Mouse (Mus musculus) embryonic facial prominence, embryonic 15.5 days (tissue): ENCODE measurements around the gene Cldnd2. TPM values are rescaled to one million over a fixed set of nuclear protein-coding genes. Genes with fewer than 3 reads are reported as not detected.

Experiments used
- ATAC-seq: fragments of 200-750 bp; cut with Nextera tagmentation; 2 replicates; pipeline ENCODE4 v1.8.0; 2017; ENCODE audit warnings: low read depth, moderate TSS enrichment; ENCODE audit not compliant: insufficient number of reproducible peaks, low FRiP score, low TSS enrichment
- H3K27ac ChIP-seq: fragments of 300-500 bp; sonication (generic); replicated peaks from 2 replicates; pipeline ENCODE4 v1.5.1; 2015; ENCODE audit warnings: mild to moderate bottlenecking, inconsistent platforms
- H3K27me3 ChIP-seq: fragments of 300-500 bp; sonication (generic); 2 replicates; pipeline ENCODE4 v1.6.1; 2015; ENCODE audit warnings: inconsistent platforms
- H3K36me3 ChIP-seq: fragments of 300-500 bp; sonication (generic); 2 replicates; pipeline ENCODE4 v1.6.1; 2015; ENCODE audit warnings: mild to moderate bottlenecking, inconsistent platforms
- H3K4me1 ChIP-seq: fragments of 300-500 bp; sonication (generic); 2 replicates; pipeline ENCODE4 v1.6.1; 2015; ENCODE audit warnings: inconsistent platforms
- H3K4me2 ChIP-seq: fragments of 300-500 bp; sonication (generic); replicated peaks from 2 replicates; pipeline ENCODE4 v1.6.1; 2015; ENCODE audit warnings: mild to moderate bottlenecking, inconsistent platforms
- H3K4me3 ChIP-seq: fragments of 300-500 bp; sonication (generic); replicated peaks from 2 replicates; pipeline ENCODE4 v1.5.1; 2015; ENCODE audit warnings: mild to moderate bottlenecking, inconsistent platforms
- H3K9ac ChIP-seq: fragments of 300-500 bp; sonication (generic); 2 replicates; pipeline ENCODE4 v1.6.1; 2015; ENCODE audit warnings: inconsistent platforms
- H3K9me3 ChIP-seq: fragments of 300-500 bp; sonication (generic); replicated peaks from 2 replicates; pipeline ENCODE4 v1.6.1; 2016; ENCODE audit warnings: inconsistent platforms
- WGBS: fragments of 180-500 bp; shearing (Covaris S2); methylation state at CpG from one replicate; pipeline ENCODE4 v1.1.7; 2015; 5-methylcytosine and 5-hydroxymethylcytosine counted together
- polyA plus RNA-seq: library from polyadenylated mRNA; unstranded; fragments of >200 nt; fragmentation: Nextera tagmentation; extraction: Ambion mirVana; gene quantifications from 2 replicates; pipeline ENCODE4 v1.2.1, GENCODE M21; 2015

The Cldnd2 gene
- polyA plus RNA-seq, 1 experiment from 2014 or later = not detected

- Histone ChIP-seq H3K27ac (no peak overlapping the region), H3K9me3 (no peaks in the 10 kb centered on the region), H3K4me3 (no peak overlapping the region), H3K27me3 (peaks cover 1% of the 10 kb centered on the region; the same call in 1 of the 2 replicates), H3K4me2 (no peak overlapping the region), H3K9ac (no peak overlapping the region), H3K36me3 (no peaks in the 10 kb centered on the region), H3K4me1 (peaks cover 7% of the 10 kb centered on the region; the same call in 1 of the 2 replicates)
- no peak for ATAC-seq
- WGBS = 42% methylated on average over 8 of the region's 8 CpGs
Observed at GRCm38 (mm10) chr7:43470373-43470772, 29.8 kb downstream of the Cldnd2 start.

DNA sequence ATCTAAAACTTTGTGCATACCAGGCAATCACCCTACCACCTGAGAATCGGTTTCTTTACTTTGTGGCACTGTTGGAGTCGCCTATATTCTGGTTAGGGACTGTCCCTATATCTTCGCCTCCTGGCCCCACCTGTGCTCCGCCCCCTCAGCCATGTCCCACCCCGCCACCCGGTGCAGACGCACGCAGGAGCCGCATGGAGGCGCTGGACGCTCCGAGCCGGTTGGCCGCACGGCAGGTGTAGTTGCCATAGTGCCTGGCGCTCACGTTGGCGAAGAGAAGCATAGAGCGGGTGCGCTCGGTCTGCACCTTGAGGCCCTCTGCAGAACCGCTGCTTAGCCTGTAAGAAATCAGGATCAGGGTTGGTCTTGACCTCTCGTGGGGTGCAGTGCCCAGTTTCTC lies 35.1 kb downstream of the Cldnd2 start:
- H3K27me3 ChIP-seq = peaks cover 29% of the 10 kb centered on the region

GRCm38 (mm10) chr7:43476376-43476775 lies 35.8 kb downstream of the Cldnd2 start:
- Histone ChIP-seq H3K4me3 (no peak overlapping the region), H3K36me3 (no peaks in the 10 kb centered on the region), H3K9ac (no peak overlapping the region), H3K9me3 (no peaks in the 10 kb centered on the region), H3K27ac (no peak overlapping the region), H3K4me2 (no peak overlapping the region), H3K4me1 (no peaks in the 10 kb centered on the region), H3K27me3 (peaks cover 29% of the 10 kb centered on the region)
- ATAC-seq = no peak
- WGBS = 15% methylated on average over 13 of the region's 13 CpGs

More for the DNA sequence above, 35.1 kb downstream of the Cldnd2 start:
- Histone ChIP-seq H3K4me1 (no peaks in the 10 kb centered on the region), H3K9ac (no peak overlapping the region), H3K36me3 (no peaks in the 10 kb centered on the region), H3K4me2 (no peak overlapping the region), H3K4me3 (no peak overlapping the region), H3K27ac (no peak overlapping the region), H3K9me3 (no peaks in the 10 kb centered on the region)
- no peak for ATAC-seq
- 17% methylated on average over 23 of the region's 23 CpGs for WGBS

DNA sequence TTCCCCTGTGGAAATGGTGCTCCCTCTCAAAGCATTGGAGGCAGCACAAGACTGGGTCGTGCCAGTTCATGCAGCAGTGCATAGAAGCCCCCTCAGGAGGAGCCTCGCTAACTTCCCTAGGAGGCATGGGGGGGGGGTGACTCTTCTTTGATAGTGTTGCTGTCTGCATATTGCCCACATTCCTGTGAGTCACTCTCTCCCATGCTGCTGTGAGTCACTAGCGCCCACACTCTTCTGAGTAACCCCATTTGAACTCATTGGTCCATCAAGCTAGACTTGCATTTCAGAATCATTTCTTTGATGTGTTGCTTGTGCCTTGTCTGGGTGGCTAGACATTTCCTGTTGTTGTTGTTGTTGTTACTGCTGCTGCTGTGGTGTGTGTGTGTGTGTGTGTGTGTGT lies 40.6 kb downstream of the Cldnd2 start:
- Histone ChIP-seq H3K4me1 (no peaks in the 10 kb centered on the region), H3K9ac (no peak overlapping the region), H3K36me3 (no peaks in the 10 kb centered on the region), H3K9me3 (no peaks in the 10 kb centered on the region), H3K4me3 (no peak overlapping the region), H3K27ac (no peak overlapping the region), H3K4me2 (no peak overlapping the region), H3K27me3 (peaks cover 20% of the 10 kb centered on the region)
- WGBS = 58% methylated on average over 3 of the region's 3 CpGs
- ATAC-seq = no peak

- Histone ChIP-seq H3K9ac (no peak overlapping the region), H3K36me3 (no peaks in the 10 kb centered on the region), H3K27ac (no peak overlapping the region), H3K9me3 (no peaks in the 10 kb centered on the region), H3K4me3 (no peak overlapping the region), H3K4me1 (no peaks in the 10 kb centered on the region), H3K4me2 (no peak overlapping the region), H3K27me3 (peaks cover 10% of the 10 kb centered on the region)
- WGBS = 56% methylated on average over 8 of the region's 8 CpGs
- ATAC-seq = peak; percentile 29; the same call in 1 of the 2 replicates
Observed at GRCm38 (mm10) chr7:43482090-43482716, 41.6 kb downstream of the Cldnd2 start.

- Histone ChIP-seq H3K36me3 (no peaks in the 10 kb centered on the region), H3K9ac (no peak overlapping the region), H3K4me3 (no peak overlapping the region), H3K4me1 (no peaks in the 10 kb centered on the region), H3K27me3 (0 out of 2 replicates have a peak, but pooled peaks cover under 1% of the 10 kb centered on the region), H3K4me2 (no peak overlapping the region), H3K27ac (no peak overlapping the region), H3K9me3 (no peaks in the 10 kb centered on the region)
- 6% methylated on average over 10 of the region's 10 CpGs for WGBS
- ATAC-seq = no peak
Observed at GRCm38 (mm10) chr7:43483236-43483635, 42.7 kb downstream of the Cldnd2 start.

GRCm38 (mm10) chr7:43488646-43489045 lies 48.1 kb downstream of the Cldnd2 start:
- ATAC-seq = no peak
- no peak overlapping the region for H3K9ac ChIP-seq
- no peaks in the 10 kb centered on the region for H3K27me3 ChIP-seq
- no peak overlapping the region for H3K27ac ChIP-seq
- H3K9me3 ChIP-seq = no peaks in the 10 kb centered on the region
- peaks cover 11% of the 10 kb centered on the region; the same call in 1 of the 2 replicates for H3K4me1 ChIP-seq
- 34% methylated on average over 5 of the region's 5 CpGs for WGBS
- H3K4me2 ChIP-seq = peak overlapping the region; percentile 8; the same call in 1 of the 2 replicates
- H3K4me3 ChIP-seq = no peak overlapping the region
- H3K36me3 ChIP-seq = no peaks in the 10 kb centered on the region

- H3K27ac ChIP-seq = no peak within 1 kb of the TSS
- WGBS = under 1% methylated on average over 26 of the region's 41 CpGs
- H3K9me3 ChIP-seq = no peaks in the 10 kb centered on the region
- no peaks in the 10 kb centered on the region for H3K36me3 ChIP-seq
- H3K9ac ChIP-seq = peak within 1 kb of the TSS; percentile 31; the same call in 1 of the 2 replicates
- peak within 1 kb of the TSS; percentile 82 for H3K4me2 ChIP-seq
- no peaks in the 10 kb centered on the region for H3K27me3 ChIP-seq
- peak; percentile 26; the same call in 1 of the 2 replicates for ATAC-seq
- peak within 1 kb of the TSS; percentile 50 for H3K4me3 ChIP-seq
- H3K4me1 ChIP-seq = peaks cover 11% of the 10 kb centered on the region; the same call in 1 of the 2 replicates
Observed at GRCm38 (mm10) chr7:43489631-43490125, 49.1 kb downstream of the Cldnd2 start, which contains the start of gene Iglon5. TSS of gene Iglon5 (minus strand) at chr7:43490075.

- Histone ChIP-seq H3K4me3 (peak overlapping the region; percentile 50), H3K27me3 (0 out of 2 replicates have a peak, but pooled peaks cover 4% of the 10 kb centered on the region), H3K9me3 (no peaks in the 10 kb centered on the region), H3K36me3 (no peaks in the 10 kb centered on the region), H3K4me2 (peak overlapping the region; percentile 82), H3K4me1 (peaks cover 11% of the 10 kb centered on the region; the same call in 1 of the 2 replicates), H3K27ac (no peak overlapping the region), H3K9ac (peak overlapping the region; percentile 31; the same call in 1 of the 2 replicates)
- peak; percentile 78; the same call in 1 of the 2 replicates for ATAC-seq
- WGBS = under 1% methylated on average over 10 of the region's 13 CpGs
Observed at GRCm38 (mm10) chr7:43490182-43490584, 49.6 kb downstream of the Cldnd2 start.

DNA sequence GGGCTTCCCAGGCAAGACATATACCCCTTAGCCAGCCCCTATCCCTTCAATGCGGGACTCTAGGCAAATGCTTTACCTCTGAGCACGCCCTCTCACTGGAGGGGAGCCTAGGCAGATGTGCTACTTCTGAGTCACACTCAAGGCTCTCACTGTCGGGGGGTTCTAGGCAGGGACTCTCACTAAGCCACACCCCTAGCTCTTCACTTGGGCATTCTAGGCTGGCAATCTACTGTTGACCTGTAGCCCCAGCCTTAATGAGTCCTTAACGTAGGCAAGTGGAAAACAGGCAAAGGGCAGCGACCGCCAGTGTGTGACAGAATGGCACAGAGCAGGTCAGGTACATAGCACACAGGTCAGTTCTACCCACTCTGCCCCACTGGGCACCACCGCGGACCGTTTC lies 50.3 kb downstream of the Cldnd2 start:
- WGBS = 64% methylated on average over 9 of the region's 9 CpGs
- H3K4me2 ChIP-seq = no peak overlapping the region
- ATAC-seq = no peak

More for the DNA sequence above, 50.3 kb downstream of the Cldnd2 start:
- Histone ChIP-seq H3K9ac (no peak overlapping the region), H3K36me3 (no peaks in the 10 kb centered on the region), H3K4me3 (no peak overlapping the region), H3K27ac (no peak overlapping the region), H3K4me1 (peaks cover 11% of the 10 kb centered on the region; the same call in 1 of the 2 replicates), H3K27me3 (0 out of 2 replicates have a peak, but pooled peaks cover 4% of the 10 kb centered on the region), H3K9me3 (no peaks in the 10 kb centered on the region)
